ENCODE assay signal across 10 mouse cellular contexts in genomic region chr6:91076249-91076648, GRCm38 (mm10). TPM values are rescaled to one million over a fixed set of nuclear protein-coding genes. Genes with fewer than 3 reads are reported as not detected.
DNase-seq lines count a peak whose midpoint lies in the region; ATAC-seq lines count a peak whose summit lies in the region.
"Had no signal": no experiment of that assay in that cellular context is flagged by ENCODE, and none has a peak within 500 bp of the region (broad histone marks: within the 10 kb centered on the region; RNA-seq: fewer than 3 reads in every experiment).

No protein-coding gene starts in this region.

- no peaks in the 10 kb centered on the region for H3K27me3 ChIP-seq in kidney, embryonic 15.5 days
- no peaks in the 10 kb centered on the region for H3K27me3 ChIP-seq in midbrain, embryonic 13.5 days
- H3K27me3 ChIP-seq: midbrain, embryonic 12.5 days had no signal

- no peak for ATAC-seq in kidney, embryonic 15.5 days (replicated peaks; ENCODE audit: low FRiP score)
- ATAC-seq in midbrain, embryonic 13.5 days = no peak

- H3K9me3 ChIP-seq in kidney, embryonic 15.5 days (replicated peaks) = no peaks in the 10 kb centered on the region
- H3K9me3 ChIP-seq in midbrain, embryonic 13.5 days = no peaks in the 10 kb centered on the region
- H3K9me3 ChIP-seq: midbrain, embryonic 12.5 days had no signal

- DNase-seq in kidney, adult 9 months = peak; percentile 11
- peak; percentile 49 for DNase-seq in cerebellum, adult 11 months
- peak; percentile 64 for DNase-seq in gastrocnemius, postnatal 14 days
- peak; percentile 53 for DNase-seq in layer of hippocampus, adult 9-10 months (ENCODE audit: low spot score)
- peak; percentile 27 for DNase-seq in ovary, postnatal 14 days (ENCODE audit: low spot score)
- DNase-seq in spleen, postnatal 4 days (ENCODE audit: low spot score in 2 of 2) = no peak

- no peak overlapping the region for H3K9ac ChIP-seq in kidney, embryonic 15.5 days
- H3K9ac ChIP-seq in midbrain, embryonic 13.5 days (replicated peaks) = no peak overlapping the region
- H3K9ac ChIP-seq: midbrain, embryonic 12.5 days had no signal

- no peak overlapping the region for H3K27ac ChIP-seq in kidney, embryonic 15.5 days
- no peak overlapping the region for H3K27ac ChIP-seq in midbrain, embryonic 13.5 days
- H3K27ac ChIP-seq: midbrain, embryonic 12.5 days had no signal

- no peak overlapping the region for H3K4me2 ChIP-seq in kidney, embryonic 15.5 days
- H3K4me2 ChIP-seq in midbrain, embryonic 13.5 days (replicated peaks) = no peak overlapping the region
- H3K4me2 ChIP-seq: midbrain, embryonic 12.5 days had no signal

- 74% methylated on average over 9 of the region's 9 CpGs for WGBS in kidney, embryonic 15.5 days
- 94% methylated on average over 9 of the region's 9 CpGs for WGBS in midbrain, embryonic 13.5 days

- no peak overlapping the region for H3K4me3 ChIP-seq in kidney, embryonic 15.5 days (replicated peaks)
- H3K4me3 ChIP-seq in midbrain, embryonic 13.5 days (replicated peaks) = no peak overlapping the region
- H3K4me3 ChIP-seq: erythroblast, embryonic 14.5 days; midbrain, embryonic 12.5 days had no signal

- intact Hi-C loops in gastrocnemius, postnatal 14 days (cut with DNase I; ENCODE audit: low total_unique reads) = no loop called here

- H3K36me3 ChIP-seq in kidney, embryonic 15.5 days = peaks cover 38% of the 10 kb centered on the region
- peaks cover 59% of the 10 kb centered on the region for H3K36me3 ChIP-seq in midbrain, embryonic 13.5 days

- H3K4me1 ChIP-seq in kidney, embryonic 15.5 days = no peaks in the 10 kb centered on the region
- H3K4me1 ChIP-seq in midbrain, embryonic 13.5 days (replicated peaks) = no peaks in the 10 kb centered on the region
- H3K4me1 ChIP-seq: midbrain, embryonic 12.5 days had no signal

RNA-seq across cellular contexts. Expression of gene Nup210, which starts 40.4 kb away (rescaled TPM):
- polyA plus RNA-seq in kidney, embryonic 15.5 days (2015; fragmentation: Nextera tagmentation; extraction: Ambion mirVana) = 22.8 and 24.2 TPM in 2 replicates
- 10 to 100 TPM; 16.9 to 18.1 TPM for total RNA-seq in gastrocnemius, postnatal 14 days (2021)
- 17.3 and 18.8 TPM in 2 replicates for polyA plus RNA-seq in midbrain, embryonic 13.5 days (2015; fragmentation: Nextera tagmentation; extraction: Ambion mirVana)

Comparison
In these comparisons a context has a peak if more than half of its experiments do, and no peak if none do; other contexts are left out.
1. DNase-seq: peak in kidney, adult 9 months (single experiment), cerebellum, adult 11 months (single experiment), gastrocnemius, postnatal 14 days (single experiment), layer of hippocampus, adult 9-10 months (single experiment) and ovary, postnatal 14 days (single experiment); none in spleen, postnatal 4 days (0 of 2).